Mouse (Mus musculus) stomach, adult 2 months (tissue): ENCODE data around the gene Il17rb. TPM values are rescaled to one million over a fixed set of nuclear protein-coding genes. Genes with fewer than 3 reads are reported as not detected.

Experiments
- polyA plus RNA-seq: library from polyadenylated mRNA; depleted of rRNA; stranded (reverse); fragments of >200 nt; gene quantifications from 2 replicates; pipeline ENCODE4 v1.2.3, GENCODE M21; 2012; rRNA removed

The Il17rb gene
- polyA plus RNA-seq: 0.77 and 0.94 TPM in 2 replicates

DNA sequence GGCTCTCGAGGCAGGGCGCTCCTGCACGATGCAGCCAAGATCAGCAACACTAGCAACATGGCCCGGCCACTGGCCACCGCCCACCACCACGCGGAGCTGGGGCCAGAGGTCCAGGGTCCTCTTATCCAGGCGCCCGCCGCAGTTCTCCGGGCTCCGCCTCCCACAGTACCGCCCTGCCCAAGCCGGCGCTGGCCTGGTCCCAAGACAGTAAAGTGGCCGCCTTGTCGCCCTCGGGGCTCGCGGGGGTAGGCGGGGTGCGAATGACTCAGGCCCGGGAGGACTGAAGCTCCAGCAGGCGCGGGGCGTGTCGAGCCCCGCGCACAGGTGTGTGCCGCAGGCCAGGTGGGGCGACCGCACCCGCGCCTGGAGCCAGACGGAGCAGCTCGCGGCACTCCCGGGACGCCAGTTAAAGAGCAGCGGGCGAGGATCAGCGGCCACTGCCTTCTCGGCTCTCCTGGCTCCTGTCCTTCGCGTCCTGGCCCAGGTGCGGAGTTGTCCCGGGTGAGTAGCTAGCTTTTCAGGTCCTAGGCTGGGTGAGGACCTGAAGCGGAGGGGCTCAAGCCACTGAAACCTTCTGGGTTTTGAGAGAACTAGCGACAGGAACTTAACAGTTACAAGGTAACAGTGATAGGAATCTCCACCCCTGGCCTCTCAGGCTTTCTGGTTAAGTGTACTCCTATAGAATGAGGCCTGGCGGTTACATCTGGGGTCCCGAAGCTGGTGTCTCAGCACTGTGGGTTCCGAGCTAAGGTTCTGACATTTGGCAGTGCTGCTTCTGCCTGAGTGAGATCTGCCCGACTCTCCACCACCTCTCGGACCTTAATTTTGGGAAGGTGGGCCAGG is at the start of gene Il17rb, which contains the start of gene Chdh:
Gene Il17rb, minus strand, starts transcription at position 164 of the 843 bp plus-strand sequence.
Gene Chdh, plus strand, starts transcription at position 291 of the 843 bp plus-strand sequence.

DNA sequence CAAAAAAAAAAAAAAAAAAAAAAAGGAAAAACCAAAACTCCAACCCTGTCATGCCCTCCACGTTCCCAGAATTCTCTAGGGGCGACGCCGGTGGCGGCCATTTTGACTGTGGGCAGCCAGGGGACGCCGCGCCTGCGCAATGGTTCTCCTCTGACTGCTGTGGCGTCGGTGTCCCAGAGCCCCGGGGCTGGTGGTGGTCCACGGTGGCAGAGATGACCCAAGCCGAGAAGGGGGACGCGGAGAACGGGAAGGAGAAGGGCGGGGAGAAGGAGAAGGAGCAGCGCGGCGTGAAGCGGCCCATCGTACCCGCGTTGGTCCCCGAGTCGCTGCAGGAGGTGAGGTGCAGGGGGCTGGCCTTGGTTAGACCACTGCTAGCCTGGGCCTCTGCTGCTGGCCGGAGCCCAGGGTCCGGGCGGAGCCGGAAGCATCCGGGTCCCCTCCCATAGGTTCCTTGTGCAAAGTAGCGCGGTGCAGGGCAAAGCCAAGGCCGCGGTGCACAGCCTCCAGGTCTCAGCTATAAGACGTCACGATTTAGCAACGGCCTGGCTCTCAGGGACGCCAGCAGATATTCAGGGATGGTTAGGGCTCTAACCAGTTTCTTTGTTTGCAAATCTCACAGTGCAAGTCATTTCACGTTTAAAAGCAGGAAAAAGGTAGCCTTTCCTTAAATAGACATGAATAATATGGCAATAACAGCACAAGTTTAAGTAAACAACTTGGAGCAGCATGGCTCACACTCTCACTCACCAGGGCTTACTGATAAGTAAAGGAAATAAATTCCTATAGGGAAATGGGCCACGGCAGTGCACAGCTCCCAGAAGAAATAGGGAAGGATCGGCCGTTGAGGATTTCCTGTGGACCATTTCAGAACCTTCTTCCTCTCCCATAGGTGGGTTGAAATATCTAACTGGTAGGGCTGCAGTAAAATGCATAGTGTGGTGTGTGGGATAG is 30.2 kb downstream of the Il17rb start, which contains the start of gene Actr8:
Gene Actr8, plus strand, starts transcription at position 84 of the 951 bp plus-strand sequence.

DNA sequence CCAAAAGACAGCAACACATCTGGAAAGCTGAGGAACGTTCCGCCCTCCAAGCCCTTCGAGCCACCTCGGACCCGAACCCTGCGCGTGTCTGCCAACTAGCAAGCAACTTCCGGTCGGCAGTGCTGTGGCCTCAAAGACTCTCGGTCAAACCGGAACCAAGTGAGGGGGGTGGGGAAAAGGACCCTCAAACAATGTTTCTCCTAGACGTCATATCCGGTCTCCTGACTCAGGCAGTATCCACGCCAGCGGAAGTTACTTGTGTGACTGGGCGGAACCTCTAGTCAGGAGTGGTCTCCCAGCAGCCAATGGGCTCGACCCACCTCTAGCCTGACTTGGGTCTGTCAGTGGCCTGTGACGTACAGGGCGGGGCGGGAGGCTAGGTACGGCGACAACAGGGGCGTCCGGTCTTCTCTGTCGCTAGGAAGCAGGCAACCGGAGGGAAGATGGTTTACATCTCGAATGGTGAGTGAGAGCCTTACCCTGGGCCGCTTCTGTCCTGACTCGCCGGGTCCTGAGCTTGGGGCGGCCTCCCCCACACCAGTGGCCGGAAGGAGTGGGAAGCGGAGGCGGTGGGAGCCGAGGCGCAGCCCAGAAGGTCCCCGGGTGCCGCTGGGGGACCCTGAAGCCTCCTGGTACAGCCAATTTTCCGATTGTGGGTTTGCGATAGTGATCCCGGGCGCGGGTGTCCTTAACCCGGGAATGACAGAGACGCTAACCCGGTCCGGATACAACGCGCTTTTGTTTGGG is 40.4 kb downstream of the Il17rb start, which contains the start of gene Selenok:
Gene Selenok, plus strand, starts transcription at position 234 of the 747 bp plus-strand sequence.

Other genes starting within 250 kb of the Il17rb start
- 2.7 and 4.0 TPM in 2 replicates for gene Selenok, start 40.6 kb downstream of the Il17rb start, polyA plus RNA-seq
- 4.0 and 4.9 TPM in 2 replicates for gene Actr8, start 30.6 kb downstream of the Il17rb start, polyA plus RNA-seq
- 8.8 and 13.5 TPM in 2 replicates for gene Chdh, start 127 bp upstream of the Il17rb start, polyA plus RNA-seq